Mouse (Mus musculus): Measurements from ENCODE around the gene Ror2. TPM values are rescaled to one million over a fixed set of nuclear protein-coding genes. Genes with fewer than 3 reads are reported as not detected.

The Ror2 gene
- total RNA-seq, 1 experiment: 15.1 TPM

DNA sequence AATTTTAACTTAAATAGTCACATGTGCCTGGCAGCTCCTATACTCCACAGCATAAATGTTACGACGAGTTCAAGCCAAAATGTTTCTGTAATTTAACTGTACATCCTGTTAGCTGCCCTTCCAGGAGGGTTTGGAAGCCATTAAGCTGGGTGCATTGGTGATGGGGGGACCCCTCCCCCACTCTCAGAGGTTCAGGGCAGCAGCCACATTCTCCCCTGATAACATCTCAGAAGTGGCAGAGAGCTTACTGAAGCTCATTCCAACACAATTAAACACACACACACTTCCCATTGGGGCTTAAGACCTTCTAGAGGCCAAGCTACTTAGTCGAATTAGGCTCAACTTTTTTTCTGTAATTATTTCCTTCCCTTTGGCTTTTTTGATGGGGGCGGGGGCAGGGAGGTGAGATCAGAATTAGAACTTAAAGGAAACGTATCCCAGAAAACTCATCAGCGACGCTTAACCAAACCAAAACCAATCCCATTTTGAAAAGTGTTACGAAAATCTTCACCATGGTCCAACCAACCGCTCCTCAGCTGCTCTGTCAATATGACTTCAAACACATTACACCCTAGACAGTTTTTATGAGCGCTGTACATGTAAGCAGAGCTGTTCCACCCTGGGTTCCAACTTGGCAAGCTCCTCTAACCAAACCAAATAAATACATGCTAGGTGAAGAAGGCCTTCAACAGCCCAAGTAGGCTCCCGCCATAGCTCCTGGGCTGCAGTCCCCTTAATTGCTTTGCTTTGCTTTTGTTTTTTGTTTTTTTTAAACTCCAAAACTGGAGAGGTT, 4.1 kb downstream of the Ror2 start:
- DNase-seq (ENCODE audit: low read depth, low spot score): no peak
- Histone ChIP-seq H3K36me3 (ENCODE audit: control insufficient read depth, insufficient read depth, low read length, poor library complexity, severe bottlenecking) (no peaks in the 10 kb centered on the region), H3K9ac (ENCODE audit: insufficient read depth, low read depth, low read length, poor library complexity, severe bottlenecking) (no peak overlapping the region), H3K9me3 (ENCODE audit: control insufficient read depth, insufficient read depth, low read depth, low read length) (no peaks in the 10 kb centered on the region), H3K4me3 (ENCODE audit: insufficient read depth in 1 of 2, low read depth in 1 of 2, low read length in 2 of 2, poor library complexity in 1 of 2, severe bottlenecking in 1 of 2) (no peak overlapping the region), H3K27ac (ENCODE audit: insufficient read depth, low read depth, low read length, poor library complexity, severe bottlenecking) (no peak overlapping the region), H3K4me1 (ENCODE audit: control insufficient read depth in 2 of 2, insufficient read depth in 2 of 2, low read length in 2 of 2, poor library complexity in 1 of 2) (peaks cover 0 to 3% of the 10 kb centered on the region in 2 experiments; a peak in 2 of 4 replicates)
- TF ChIP-seq HCFC1 (IDR thresholded peaks at IDR 0.05; ENCODE audit: borderline replicate concordance, insufficient read depth, low read length) (no peak), CHD2 (IDR thresholded peaks at IDR 0.05; ENCODE audit: low read depth, low read length) (no peak), MAFK (IDR thresholded peaks at IDR 0.05; ENCODE audit: insufficient read depth, low read depth, low read length) (no peak), ZNF384 (IDR thresholded peaks at IDR 0.05; ENCODE audit: low read depth, low read length) (no peak), ZC3H11A (IDR thresholded peaks at IDR 0.05; ENCODE audit: borderline replicate concordance, low read depth, low read length) (no peak)
- in situ Hi-C loops (cut with MboI; ENCODE audit: low sequenced_read_pairs in 2 of 2, unreplicated experiment in 2 of 2): no loop called here

DNA sequence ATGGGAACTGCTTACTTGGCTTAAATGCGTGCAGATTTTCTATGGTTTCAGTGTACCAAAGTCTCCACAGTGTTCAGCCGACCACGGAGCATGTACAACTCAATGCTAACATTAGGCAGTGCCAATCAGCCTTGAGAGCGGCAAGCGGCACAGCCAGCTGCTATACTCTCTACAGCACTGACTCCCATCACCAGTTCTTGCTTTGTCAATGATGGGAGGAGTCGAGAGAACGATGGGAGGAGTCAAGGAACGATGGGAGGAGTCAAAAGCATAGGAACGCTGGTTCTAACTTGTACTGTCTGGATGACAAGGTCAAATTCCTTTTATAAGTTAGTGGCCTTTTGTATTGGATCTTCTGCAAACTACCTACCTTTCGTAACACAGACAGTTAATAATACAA, 7.0 kb downstream of the Ror2 start:
- Histone ChIP-seq H3K9me3 (ENCODE audit: control insufficient read depth, insufficient read depth, low read depth, low read length) (no peaks in the 10 kb centered on the region), H3K9ac (ENCODE audit: insufficient read depth, low read depth, low read length, poor library complexity, severe bottlenecking) (no peak overlapping the region), H3K36me3 (ENCODE audit: control insufficient read depth, insufficient read depth, low read length, poor library complexity, severe bottlenecking) (no peaks in the 10 kb centered on the region), H3K4me1 (ENCODE audit: control insufficient read depth in 2 of 2, insufficient read depth in 2 of 2, low read length in 2 of 2, poor library complexity in 1 of 2) (no peaks in the 10 kb centered on the region), H3K4me3 (ENCODE audit: insufficient read depth in 1 of 2, low read depth in 1 of 2, low read length in 2 of 2, poor library complexity in 1 of 2, severe bottlenecking in 1 of 2) (no peak overlapping the region), H3K27ac (ENCODE audit: insufficient read depth, low read depth, low read length, poor library complexity, severe bottlenecking) (no peak overlapping the region)
- in situ Hi-C loops (cut with MboI; ENCODE audit: low sequenced_read_pairs in 2 of 2, unreplicated experiment in 2 of 2): no loop called here
- peak; percentile 85 for DNase-seq (ENCODE audit: low read depth, low spot score)
- TF ChIP-seq ZNF384 (IDR thresholded peaks at IDR 0.05; ENCODE audit: low read depth, low read length): no peak
- no peak for TF ChIP-seq CHD2 (IDR thresholded peaks at IDR 0.05; ENCODE audit: low read depth, low read length)
- TF ChIP-seq MAFK (IDR thresholded peaks at IDR 0.05; ENCODE audit: insufficient read depth, low read depth, low read length): no peak
- TF ChIP-seq ZC3H11A (IDR thresholded peaks at IDR 0.05; ENCODE audit: borderline replicate concordance, low read depth, low read length): no peak
- TF ChIP-seq HCFC1 (IDR thresholded peaks at IDR 0.05; ENCODE audit: borderline replicate concordance, insufficient read depth, low read length): no peak

DNA sequence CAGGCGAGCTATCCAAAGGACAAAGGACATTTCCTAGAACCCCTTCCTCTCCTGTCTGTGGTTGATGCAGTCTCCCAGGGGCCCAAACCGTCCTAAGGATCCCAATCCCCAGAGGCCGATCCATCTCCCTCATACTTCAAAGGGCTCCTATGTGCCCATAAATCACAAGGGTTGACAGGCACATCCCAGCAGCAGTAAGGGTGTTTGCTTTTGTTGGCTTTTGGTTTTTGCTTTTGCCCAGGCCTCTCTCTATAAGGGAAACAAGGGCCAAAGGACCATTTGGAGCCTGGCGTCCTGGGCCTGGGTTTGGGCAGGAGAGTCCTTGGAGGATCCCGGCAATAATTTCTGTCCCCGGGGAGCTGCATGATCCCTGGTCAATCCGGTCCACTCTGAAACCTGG, 9.5 kb downstream of the Ror2 start:
- H3K9me3 ChIP-seq (ENCODE audit: control insufficient read depth, insufficient read depth, low read depth, low read length): no peaks in the 10 kb centered on the region
- no peak overlapping the region for H3K27ac ChIP-seq (ENCODE audit: insufficient read depth, low read depth, low read length, poor library complexity, severe bottlenecking)
- H3K36me3 ChIP-seq (ENCODE audit: control insufficient read depth, insufficient read depth, low read length, poor library complexity, severe bottlenecking): no peaks in the 10 kb centered on the region
- no peaks in the 10 kb centered on the region for H3K4me1 ChIP-seq (ENCODE audit: control insufficient read depth in 2 of 2, insufficient read depth in 2 of 2, low read length in 2 of 2, poor library complexity in 1 of 2)
- in situ Hi-C loops (cut with MboI; ENCODE audit: low sequenced_read_pairs in 2 of 2, unreplicated experiment in 2 of 2): no loop called here
- DNase-seq (ENCODE audit: low read depth, low spot score): no peak
- TF ChIP-seq ZNF384 (IDR thresholded peaks at IDR 0.05; ENCODE audit: low read depth, low read length): no peak
- TF ChIP-seq CHD2 (IDR thresholded peaks at IDR 0.05; ENCODE audit: low read depth, low read length): no peak
- TF ChIP-seq ZC3H11A (IDR thresholded peaks at IDR 0.05; ENCODE audit: borderline replicate concordance, low read depth, low read length): no peak
- no peak for TF ChIP-seq HCFC1 (IDR thresholded peaks at IDR 0.05; ENCODE audit: borderline replicate concordance, insufficient read depth, low read length)
- no peak overlapping the region for H3K9ac ChIP-seq (ENCODE audit: insufficient read depth, low read depth, low read length, poor library complexity, severe bottlenecking)
- H3K4me3 ChIP-seq (ENCODE audit: insufficient read depth in 1 of 2, low read depth in 1 of 2, low read length in 2 of 2, poor library complexity in 1 of 2, severe bottlenecking in 1 of 2): no peak overlapping the region

DNA sequence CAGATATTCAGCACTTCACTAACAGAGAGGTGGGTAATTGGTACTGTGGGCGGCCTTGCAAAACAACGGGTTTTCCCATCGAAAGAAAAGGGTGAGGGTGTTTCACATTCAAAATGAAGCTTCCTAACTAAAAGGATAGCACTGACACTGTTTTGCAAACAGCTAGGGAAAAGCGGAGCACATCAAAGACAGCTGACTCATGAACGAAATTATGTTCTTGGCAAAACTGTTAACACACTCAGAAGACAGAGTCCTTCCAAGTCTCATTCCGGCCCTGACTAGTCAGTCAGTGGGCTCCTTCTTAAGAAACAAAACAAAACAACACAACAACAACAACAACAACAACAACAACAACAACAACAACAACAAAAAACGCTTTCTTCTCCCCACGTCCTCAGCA, 10.1 kb downstream of the Ror2 start:
- no peak for DNase-seq (ENCODE audit: low read depth, low spot score)
- Histone ChIP-seq H3K36me3 (ENCODE audit: control insufficient read depth, insufficient read depth, low read length, poor library complexity, severe bottlenecking) (no peaks in the 10 kb centered on the region), H3K9me3 (ENCODE audit: control insufficient read depth, insufficient read depth, low read depth, low read length) (no peaks in the 10 kb centered on the region), H3K4me1 (ENCODE audit: control insufficient read depth in 2 of 2, insufficient read depth in 2 of 2, low read length in 2 of 2, poor library complexity in 1 of 2) (no peaks in the 10 kb centered on the region), H3K9ac (ENCODE audit: insufficient read depth, low read depth, low read length, poor library complexity, severe bottlenecking) (no peak overlapping the region), H3K27ac (ENCODE audit: insufficient read depth, low read depth, low read length, poor library complexity, severe bottlenecking) (no peak overlapping the region), H3K4me3 (ENCODE audit: insufficient read depth in 1 of 2, low read depth in 1 of 2, low read length in 2 of 2, poor library complexity in 1 of 2, severe bottlenecking in 1 of 2) (no peak overlapping the region)
- in situ Hi-C loops (cut with MboI; ENCODE audit: low sequenced_read_pairs in 2 of 2, unreplicated experiment in 2 of 2): no loop called here
- TF ChIP-seq CHD2 (IDR thresholded peaks at IDR 0.05; ENCODE audit: low read depth, low read length) (no peak), ZC3H11A (IDR thresholded peaks at IDR 0.05; ENCODE audit: borderline replicate concordance, low read depth, low read length) (no peak), HCFC1 (IDR thresholded peaks at IDR 0.05; ENCODE audit: borderline replicate concordance, insufficient read depth, low read length) (no peak), ZNF384 (IDR thresholded peaks at IDR 0.05; ENCODE audit: low read depth, low read length) (no peak), MAFK (IDR thresholded peaks at IDR 0.05; ENCODE audit: insufficient read depth, low read depth, low read length) (no peak)

Measured in ES-E14 (cell line).